Mouse (Mus musculus) midbrain, postnatal 0 days (tissue): Measurements from ENCODE around the gene Zic3. TPM values are rescaled to one million over a fixed set of nuclear protein-coding genes. Genes with fewer than 3 reads are reported as not detected.

ENCODE experiments used
- ATAC-seq: fragments of 200-750 bp; cut with Nextera tagmentation; 2 replicates; pipeline ENCODE4 v1.8.0; 2017; ENCODE audit warnings: moderate number of reproducible peaks, mild to moderate bottlenecking, moderate TSS enrichment, moderate library complexity; ENCODE audit not compliant: low FRiP score
- DNase-seq: peaks from one replicate; pipeline ENCODE4 v3.0.0-alpha.2; 2015; ENCODE audit warnings: low spot score
- H3K27ac ChIP-seq: fragments of 300-500 bp; sonication (generic); 2 replicates; pipeline ENCODE4 v1.5.1; 2014; ENCODE audit warnings: low read depth, mild to moderate bottlenecking, low read length, mixed read lengths
- H3K27me3 ChIP-seq: fragments of 300-500 bp; sonication (generic); 2 replicates; pipeline ENCODE4 v1.6.1; 2014; ENCODE audit warnings: low read length, control low read depth, mixed read lengths; ENCODE audit not compliant: insufficient read depth
- H3K36me3 ChIP-seq: fragments of 300-500 bp; sonication (generic); 2 replicates; pipeline ENCODE4 v1.6.1; 2014; ENCODE audit warnings: low read length, control low read depth, mixed read lengths; ENCODE audit not compliant: insufficient read depth
- H3K4me1 ChIP-seq: fragments of 300-500 bp; sonication (generic); 2 replicates; pipeline ENCODE4 v1.6.1; 2014; ENCODE audit warnings: mild to moderate bottlenecking, control low read depth, antibody characterized with exemption, low read length, mixed read lengths; ENCODE audit not compliant: insufficient read depth
- H3K4me2 ChIP-seq: fragments of 300-500 bp; sonication (generic); 2 replicates; pipeline ENCODE4 v1.6.1; 2014; ENCODE audit warnings: low read depth, mild to moderate bottlenecking, low read length, mixed read lengths; ENCODE audit not compliant: poor library complexity, severe bottlenecking
- H3K4me3 ChIP-seq: fragments of 300-500 bp; sonication (generic); 2 replicates; pipeline ENCODE4 v1.5.1; 2014; ENCODE audit warnings: low read depth, mild to moderate bottlenecking, low read length, moderate library complexity
- H3K9ac ChIP-seq: fragments of 300-500 bp; sonication (generic); replicated peaks from 2 replicates; pipeline ENCODE4 v1.6.1; 2014; ENCODE audit warnings: mild to moderate bottlenecking, low read length, moderate library complexity, mixed read lengths; ENCODE audit not compliant: poor library complexity, severe bottlenecking
- H3K9me3 ChIP-seq: fragments of 300-500 bp; sonication (generic); 2 replicates; pipeline ENCODE4 v1.6.1; 2016; ENCODE audit warnings: low read length, control low read depth
- CTCF ChIP-seq: IDR thresholded peaks from 2 replicates; pipeline ENCODE4 v1.5.1; 2016; ENCODE audit warnings: antibody characterized with exemption, mild to moderate bottlenecking
- WGBS: fragments of 180-500 bp; shearing (Covaris S2); extraction: QIAGEN DNeasy Blood & Tissue Kit; methylation state at CpG from one replicate; pipeline ENCODE4 v1.1.7; 2014; 5-methylcytosine and 5-hydroxymethylcytosine counted together
- polyA plus RNA-seq: library from polyadenylated mRNA; unstranded; fragments of >200 nt; fragmentation: Nextera tagmentation; extraction: Ambion mirVana; gene quantifications from 2 replicates; pipeline ENCODE4 v1.2.1, GENCODE M21; 2015
- total RNA-seq: library from RNA; depleted of rRNA; stranded (reverse); fragments of >200 nt; gene quantifications from 2 replicates; pipeline ENCODE4 v1.2.3, GENCODE M21; 2014; rRNA removed

Zic3 gene
- total RNA-seq (14.4 and 17.7 TPM in 2 replicates), polyA plus RNA-seq (7.9 and 9.7 TPM in 2 replicates)

DNA sequence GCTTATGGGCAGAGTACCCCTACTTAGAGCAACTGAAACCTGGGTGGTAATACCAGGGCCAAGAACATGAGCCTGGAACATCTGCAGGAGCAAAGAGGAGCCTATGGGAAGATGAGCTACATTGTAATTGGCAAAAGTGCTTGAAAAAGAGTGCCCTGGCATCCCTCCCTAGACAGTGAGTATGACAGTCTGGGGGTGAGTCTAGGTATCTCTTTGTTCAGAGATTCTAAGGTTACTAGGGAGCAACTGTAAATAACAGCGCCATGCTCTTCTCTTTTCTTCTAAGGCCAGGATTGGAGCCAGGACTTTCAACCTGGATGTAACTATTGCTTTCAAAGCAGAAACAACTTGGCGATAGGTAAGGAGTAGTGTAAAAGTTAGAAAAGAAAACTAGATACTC, at the start of gene Zic3:
TSS of gene Zic3 (plus strand) at position 301 of the 400 bp plus-strand sequence.
- no peak within 1 kb of the TSS for H3K4me3 ChIP-seq
- H3K27me3 ChIP-seq: 0 out of 2 replicates have a peak, but pooled peaks cover 4% of the 10 kb centered on the region
- no peak within 1 kb of the TSS for H3K4me2 ChIP-seq
- H3K36me3 ChIP-seq: no peaks in the 10 kb centered on the region
- no peak for DNase-seq
- no peak for ATAC-seq
- WGBS: 80% methylated on average over 2 of the region's 2 CpGs
- H3K4me1 ChIP-seq: no peaks in the 10 kb centered on the region
- TF ChIP-seq CTCF: no peak
- no peak within 1 kb of the TSS for H3K27ac ChIP-seq
- no peaks in the 10 kb centered on the region for H3K9me3 ChIP-seq
- no peak within 1 kb of the TSS for H3K9ac ChIP-seq

DNA sequence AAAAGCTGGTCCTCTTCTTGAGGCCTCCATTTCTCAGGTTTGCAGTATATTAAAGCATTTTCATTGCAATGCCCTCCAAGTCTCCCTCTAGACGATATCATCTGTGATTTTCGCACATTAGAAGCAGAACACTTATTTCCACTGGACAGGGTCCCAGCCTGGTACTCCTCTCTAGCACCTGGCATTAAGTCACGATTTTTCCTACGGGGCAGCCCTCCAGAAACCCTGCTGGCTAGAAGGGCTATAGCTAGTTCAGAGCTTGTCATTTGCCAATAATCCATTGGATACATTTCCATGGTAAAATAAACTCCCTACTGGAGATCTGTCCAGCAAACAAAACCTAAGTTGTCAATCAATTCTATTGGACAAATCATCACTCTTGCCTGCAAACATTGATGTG, 40.1 kb upstream of the Zic3 start:
- Histone ChIP-seq H3K4me1 (no peaks in the 10 kb centered on the region), H3K27me3 (no peaks in the 10 kb centered on the region), H3K36me3 (no peaks in the 10 kb centered on the region), H3K9ac (no peak overlapping the region), H3K27ac (no peak overlapping the region), H3K4me3 (no peak overlapping the region), H3K4me2 (no peak overlapping the region), H3K9me3 (no peaks in the 10 kb centered on the region)
- no peak for TF ChIP-seq CTCF
- 63% methylated on average over 4 of the region's 4 CpGs for WGBS
- ATAC-seq (no peak), DNase-seq (no peak)

DNA sequence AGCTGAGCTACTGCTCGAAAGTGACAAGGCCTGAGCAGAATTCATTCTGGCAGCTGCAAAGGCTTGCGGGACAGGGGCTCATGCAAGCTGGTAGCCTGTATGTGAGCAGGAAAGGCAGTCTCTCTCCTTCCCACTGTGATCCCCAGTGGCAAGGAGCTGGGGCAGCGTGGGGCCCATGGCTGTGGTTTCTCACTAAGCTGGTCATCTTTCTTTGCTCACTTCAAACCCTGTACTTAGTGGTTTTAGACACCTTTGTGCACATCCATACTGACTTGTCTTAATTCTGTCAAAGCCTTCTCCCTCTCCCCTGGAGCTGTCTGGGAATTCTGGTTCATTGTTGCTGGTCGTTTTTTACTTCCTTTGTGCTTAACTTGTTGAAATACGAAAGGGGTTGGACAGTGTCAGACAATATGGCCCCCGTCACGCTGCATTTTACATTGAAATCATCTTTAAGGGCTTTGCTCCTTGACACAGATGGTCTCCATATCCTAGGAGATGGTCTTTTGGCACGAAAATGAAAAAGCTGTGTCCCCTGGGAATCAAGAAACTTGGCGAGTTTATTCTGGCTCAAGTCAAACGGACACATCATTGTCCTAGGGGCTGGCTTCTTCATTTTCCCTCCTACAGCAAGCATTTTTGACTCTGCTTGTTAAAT, 34.9 kb upstream of the Zic3 start:
- peak; percentile 51 for DNase-seq
- no peaks in the 10 kb centered on the region for H3K36me3 ChIP-seq
- H3K4me1 ChIP-seq: no peaks in the 10 kb centered on the region
- no peak for ATAC-seq
- H3K27me3 ChIP-seq: no peaks in the 10 kb centered on the region
- H3K27ac ChIP-seq: no peak overlapping the region
- H3K4me2 ChIP-seq: no peak overlapping the region
- H3K9ac ChIP-seq: no peak overlapping the region
- H3K4me3 ChIP-seq: no peak overlapping the region
- WGBS: 35% methylated on average over 10 of the region's 10 CpGs
- H3K9me3 ChIP-seq: no peaks in the 10 kb centered on the region
- no peak for TF ChIP-seq CTCF

DNA sequence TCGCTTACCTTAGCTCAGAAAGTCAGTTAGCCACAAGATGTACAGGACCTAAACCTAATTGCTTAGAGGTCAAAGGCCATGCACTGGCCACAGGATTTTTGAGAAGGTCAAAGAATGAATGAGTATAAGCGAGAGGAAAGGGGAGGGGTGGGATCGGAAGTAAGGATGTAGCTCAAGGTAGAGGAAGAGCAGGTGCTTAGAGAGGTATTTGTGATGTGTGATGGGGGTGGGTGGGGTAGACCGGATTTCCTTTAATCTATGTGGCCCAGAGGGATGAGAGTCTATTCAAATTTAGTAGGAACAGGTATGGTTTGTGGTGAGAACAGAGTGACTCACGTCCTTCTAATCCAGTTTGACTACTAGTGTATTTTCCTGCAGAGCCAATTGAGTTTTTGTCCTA, 9.1 kb upstream of the Zic3 start:
- Histone ChIP-seq H3K4me3 (no peak overlapping the region), H3K36me3 (no peaks in the 10 kb centered on the region), H3K4me2 (no peak overlapping the region), H3K27me3 (0 out of 2 replicates have a peak, but pooled peaks cover 4% of the 10 kb centered on the region), H3K4me1 (no peaks in the 10 kb centered on the region), H3K9me3 (no peaks in the 10 kb centered on the region), H3K9ac (no peak overlapping the region), H3K27ac (no peak overlapping the region)
- DNase-seq (no peak), ATAC-seq (no peak)
- 65% methylated on average over 5 of the region's 5 CpGs for WGBS
- no peak for TF ChIP-seq CTCF

DNA sequence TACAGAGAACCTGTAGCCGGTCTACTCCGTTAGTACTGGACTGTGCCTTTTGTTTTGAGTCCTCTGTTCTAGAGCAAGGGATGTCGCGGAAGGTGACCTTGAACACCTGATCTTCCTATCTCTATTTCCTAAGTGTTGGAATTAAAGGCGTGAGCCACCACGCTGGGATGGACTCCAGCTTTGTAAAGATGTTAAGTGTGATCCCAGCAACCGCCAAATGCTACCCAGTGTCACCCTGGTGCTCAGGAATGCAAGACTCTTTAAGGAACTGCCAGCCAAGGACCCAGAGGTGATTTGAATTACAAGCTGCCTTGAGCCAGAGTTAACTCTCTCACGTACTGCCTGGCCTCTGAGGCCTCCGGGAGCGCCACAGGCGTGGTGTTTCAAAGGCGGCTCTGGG, 8.4 kb upstream of the Zic3 start:
- TF ChIP-seq CTCF: no peak
- ATAC-seq (no peak), DNase-seq (no peak)
- Histone ChIP-seq H3K4me2 (no peak overlapping the region), H3K27me3 (0 out of 2 replicates have a peak, but pooled peaks cover 4% of the 10 kb centered on the region), H3K9ac (no peak overlapping the region), H3K27ac (no peak overlapping the region), H3K4me1 (no peaks in the 10 kb centered on the region), H3K36me3 (no peaks in the 10 kb centered on the region), H3K9me3 (no peaks in the 10 kb centered on the region), H3K4me3 (no peak overlapping the region)
- WGBS: 35% methylated on average over 12 of the region's 12 CpGs

DNA sequence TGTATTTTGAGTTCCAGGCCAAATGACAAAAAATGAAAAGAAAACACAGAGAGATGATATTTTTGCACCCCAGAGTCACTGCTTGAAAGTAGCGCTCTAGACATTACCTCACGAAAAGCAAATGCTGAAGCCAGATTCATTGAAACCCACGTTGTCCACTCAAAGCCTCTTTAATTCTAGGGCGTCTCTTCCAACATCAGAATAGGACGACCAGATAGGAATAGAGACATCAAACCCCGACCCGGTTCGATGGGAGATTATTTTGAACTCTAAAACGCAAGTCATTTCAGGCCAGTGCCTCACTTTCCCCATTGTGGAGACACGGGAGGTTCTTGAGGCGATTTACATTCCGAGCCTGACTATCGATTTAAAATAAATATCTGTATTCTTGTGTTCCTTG, 7.7 kb upstream of the Zic3 start:
- Histone ChIP-seq H3K4me1 (no peaks in the 10 kb centered on the region), H3K4me2 (no peak overlapping the region), H3K9ac (no peak overlapping the region), H3K27ac (no peak overlapping the region), H3K36me3 (no peaks in the 10 kb centered on the region), H3K4me3 (no peak overlapping the region), H3K27me3 (0 out of 2 replicates have a peak, but pooled peaks cover 4% of the 10 kb centered on the region), H3K9me3 (no peaks in the 10 kb centered on the region)
- 32% methylated on average over 13 of the region's 13 CpGs for WGBS
- TF ChIP-seq CTCF: no peak
- DNase-seq: no peak
- no peak for ATAC-seq
